Mouse (Mus musculus) kidney, adult 2 months (tissue): ENCODE measurements around the gene M1ap. TPM values are rescaled to one million over a fixed set of nuclear protein-coding genes. Genes with fewer than 3 reads are reported as not detected.

Experiments
- DNase-seq: peaks from one replicate; pipeline ENCODE4 v3.0.0; 2021
- H3K27ac ChIP-seq: fragments of 200-500 bp; 2 replicates; pipeline ENCODE4 v1.5.1; 2012; ENCODE audit warnings: low read depth, low read length, control low read depth, inconsistent platforms; ENCODE audit not compliant: insufficient read depth
- H3K27me3 ChIP-seq: fragments of 200-500 bp; replicated peaks from 2 replicates; pipeline ENCODE4 v1.6.1; 2012; ENCODE audit warnings: mild to moderate bottlenecking, moderate library complexity, low read length, inconsistent platforms; ENCODE audit not compliant: control insufficient read depth, insufficient read depth
- H3K36me3 ChIP-seq: fragments of 200-500 bp; 2 replicates; pipeline ENCODE4 v1.6.1; 2012; ENCODE audit warnings: mild to moderate bottlenecking, moderate library complexity, low read length, inconsistent platforms; ENCODE audit not compliant: control insufficient read depth, insufficient read depth
- H3K4me1 ChIP-seq: fragments of 200-500 bp; 2 replicates; pipeline ENCODE4 v1.6.1; 2011; ENCODE audit warnings: low read length; ENCODE audit not compliant: control insufficient read depth, insufficient read depth
- H3K4me3 ChIP-seq: fragments of 200-500 bp; 2 replicates; pipeline ENCODE4 v1.5.1; 2011; ENCODE audit warnings: mild to moderate bottlenecking, low read depth, low read length, control low read depth; ENCODE audit not compliant: insufficient read depth
- CTCF ChIP-seq: fragments of 200-500 bp; conservative IDR thresholded peaks from 2 replicates; pipeline ENCODE4 v1.5.1; 2011; ENCODE audit warnings: low read depth, mild to moderate bottlenecking, control low read depth, low read length, moderate library complexity, mixed read lengths; ENCODE audit not compliant: insufficient read depth, insufficient read length
- POLR2A ChIP-seq: fragments of 200-500 bp; IDR thresholded peaks from one replicate; pipeline ENCODE4 v1.6.1; 2011; ENCODE audit warnings: low read depth, low read length, control low read depth
- WGBS: fragments of 180-500 bp; shearing (Covaris S2); methylation state at CpG from one replicate; pipeline ENCODE4 v1.1.7; 2018; 5-methylcytosine and 5-hydroxymethylcytosine counted together
- polyA plus RNA-seq: library from polyadenylated mRNA; depleted of rRNA; stranded (reverse); fragments of >200 nt; gene quantifications from 2 replicates; pipeline ENCODE4 v1.2.3, GENCODE M21; 2012

Gene M1ap
- polyA plus RNA-seq, 1 experiment = 0.16 TPM

GRCm38 (mm10) chr6:82934616-82935230 is 12.0 kb upstream of the M1ap start:
- no peak for DNase-seq
- Histone ChIP-seq H3K27ac (no peak overlapping the region), H3K4me1 (no peaks in the 10 kb centered on the region), H3K4me3 (no peak overlapping the region), H3K27me3 (peaks cover 3% of the 10 kb centered on the region; the same call in 1 of the 2 replicates), H3K36me3 (no peaks in the 10 kb centered on the region)
- WGBS = 87% methylated on average over 3 of the region's 3 CpGs
- TF ChIP-seq POLR2A (no peak), CTCF (no peak)

GRCm38 (mm10) chr6:82939167-82939912 is 7.4 kb upstream of the M1ap start, which contains the start of gene Sema4f:
Gene Sema4f (minus strand): TSS chr6:82939769.
- 4% methylated on average over 44 of the region's 44 CpGs for WGBS
- Histone ChIP-seq H3K4me1 (no peaks in the 10 kb centered on the region), H3K4me3 (no peak within 1 kb of the TSS), H3K27me3 (peaks cover 3% of the 10 kb centered on the region; the same call in 1 of the 2 replicates), H3K27ac (no peak within 1 kb of the TSS), H3K36me3 (no peaks in the 10 kb centered on the region)
- TF ChIP-seq CTCF (no peak), POLR2A (no peak)
- DNase-seq = peak; percentile 25

- H3K27me3 ChIP-seq = peaks cover 3% of the 10 kb centered on the region; the same call in 1 of the 2 replicates
- TF ChIP-seq POLR2A = no peak
- TF ChIP-seq CTCF = no peak
- H3K4me1 ChIP-seq = no peaks in the 10 kb centered on the region
- no peaks in the 10 kb centered on the region for H3K36me3 ChIP-seq
- no peak for DNase-seq
- no peak overlapping the region for H3K4me3 ChIP-seq
- 82% methylated on average over 3 of the region's 3 CpGs for WGBS
- H3K27ac ChIP-seq = no peak overlapping the region
Observed at GRCm38 (mm10) chr6:82940765-82941164, 5.9 kb upstream of the M1ap start.

- H3K4me3 ChIP-seq = no peak overlapping the region
- DNase-seq = no peak
- no peaks in the 10 kb centered on the region for H3K36me3 ChIP-seq
- no peaks in the 10 kb centered on the region for H3K27me3 ChIP-seq
- TF ChIP-seq POLR2A (no peak), CTCF (peak; percentile 52)
- no peaks in the 10 kb centered on the region for H3K4me1 ChIP-seq
- WGBS = 57% methylated on average over 6 of the region's 6 CpGs
- H3K27ac ChIP-seq = no peak overlapping the region
Observed at GRCm38 (mm10) chr6:82945750-82946149, 952 bp upstream of the M1ap start.

- DNase-seq = no peak
- no peaks in the 10 kb centered on the region for H3K36me3 ChIP-seq
- H3K4me1 ChIP-seq = no peaks in the 10 kb centered on the region
- H3K27me3 ChIP-seq = no peaks in the 10 kb centered on the region; the same call in 1 of the 2 replicates
- WGBS = 55% methylated on average over 4 of the region's 4 CpGs
- TF ChIP-seq POLR2A (no peak), CTCF (no peak)
- no peak overlapping the region for H3K27ac ChIP-seq
- no peak overlapping the region for H3K4me3 ChIP-seq
Observed at GRCm38 (mm10) chr6:82956553-82957251, 10.0 kb downstream of the M1ap start.

- TF ChIP-seq CTCF (no peak), POLR2A (no peak)
- Histone ChIP-seq H3K36me3 (no peaks in the 10 kb centered on the region), H3K4me1 (no peaks in the 10 kb centered on the region), H3K27ac (no peak overlapping the region), H3K4me3 (no peak overlapping the region), H3K27me3 (no peaks in the 10 kb centered on the region; the same call in 1 of the 2 replicates)
- 67% methylated on average over 1 of the region's 1 CpGs for WGBS
- DNase-seq = no peak
Observed at GRCm38 (mm10) chr6:82961664-82962063, 15.0 kb downstream of the M1ap start.

GRCm38 (mm10) chr6:82969249-82970084 is 22.8 kb downstream of the M1ap start:
- Histone ChIP-seq H3K27ac (no peak overlapping the region), H3K27me3 (no peaks in the 10 kb centered on the region), H3K4me1 (no peaks in the 10 kb centered on the region), H3K36me3 (no peaks in the 10 kb centered on the region), H3K4me3 (no peak overlapping the region)
- WGBS = 70% methylated on average over 6 of the region's 6 CpGs
- no peak for TF ChIP-seq CTCF
- no peak for TF ChIP-seq POLR2A
- DNase-seq = no peak
